Mouse (Mus musculus): Measurements from ENCODE around the gene Slc17a9.

DNA sequence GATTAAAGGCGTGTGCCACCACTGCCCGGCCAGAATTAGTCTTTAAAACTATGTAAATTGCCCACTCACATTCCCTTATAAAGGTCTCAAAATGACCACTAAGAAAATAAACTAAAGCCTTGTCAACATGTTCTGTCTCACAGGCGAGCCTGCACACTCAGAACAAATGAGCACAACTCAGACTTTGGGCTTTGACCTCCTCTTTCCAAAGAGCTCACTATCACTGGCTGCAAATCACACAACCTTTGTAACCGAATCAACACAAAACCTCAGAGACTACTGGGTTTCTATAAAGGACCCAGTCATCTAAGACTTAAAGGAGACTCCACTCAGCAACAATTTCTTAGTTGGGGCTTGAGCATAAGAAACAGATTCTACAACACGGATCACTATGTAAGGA, 24.6 kb upstream of the Slc17a9 start:
- TF ChIP-seq POLR2A (IDR thresholded peaks at IDR 0.05; ENCODE audit: control insufficient read depth, extremely low read depth, insufficient read depth, low read length, poor library complexity) (no peak), CTCF (IDR thresholded peaks at IDR 0.05; ENCODE audit: borderline replicate concordance, control insufficient read depth, extremely low read depth, insufficient read depth, low read length, poor library complexity) (no peak)

Measured in thymus, adult 2 months (tissue).